Mouse (Mus musculus) testis, postnatal 10 days (tissue): ENCODE data around the gene Tasp1.
"Not testable (repeated sequence)": the region's sequence is repeated elsewhere in the genome, so short reads cannot be mapped to it uniquely, and the experiment has no call there.

ENCODE experiments used
- DNase-seq: peaks from one replicate; pipeline ENCODE4 v3.0.0; 2021; ENCODE audit warnings: low spot score

Tasp1 gene

DNA sequence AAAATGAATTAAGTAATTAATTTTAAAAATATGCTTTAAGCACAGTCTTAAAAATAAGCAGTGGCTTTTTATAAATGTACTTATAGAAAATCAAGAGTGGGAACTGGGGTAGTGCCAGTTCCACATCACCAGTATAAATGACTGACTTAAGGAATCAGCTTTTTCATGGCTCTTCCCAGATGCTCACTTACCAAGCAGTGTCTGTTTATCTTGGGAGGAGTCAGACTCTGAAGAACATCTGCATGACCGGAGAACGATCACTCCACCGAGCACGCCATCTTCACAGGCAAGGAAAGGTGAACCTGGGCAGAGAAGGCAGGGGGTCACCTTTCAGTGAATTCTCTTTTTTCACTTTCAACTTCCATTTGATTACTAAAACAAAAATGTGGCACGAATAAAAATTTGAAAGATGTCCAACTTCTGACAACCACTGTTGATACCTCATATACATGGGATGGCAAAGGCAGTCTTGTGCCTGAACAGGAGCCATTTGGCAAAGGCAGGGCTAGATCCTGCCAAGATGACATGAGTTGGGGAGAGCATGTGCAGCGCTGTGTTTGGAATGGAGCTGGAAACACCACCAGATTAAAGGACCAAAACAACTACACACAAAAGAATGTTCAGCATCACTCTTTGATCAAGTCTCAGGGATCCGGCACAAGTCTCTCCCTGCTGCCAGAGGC lies 182.9 kb downstream of the Tasp1 start:
- no peak for DNase-seq

DNA sequence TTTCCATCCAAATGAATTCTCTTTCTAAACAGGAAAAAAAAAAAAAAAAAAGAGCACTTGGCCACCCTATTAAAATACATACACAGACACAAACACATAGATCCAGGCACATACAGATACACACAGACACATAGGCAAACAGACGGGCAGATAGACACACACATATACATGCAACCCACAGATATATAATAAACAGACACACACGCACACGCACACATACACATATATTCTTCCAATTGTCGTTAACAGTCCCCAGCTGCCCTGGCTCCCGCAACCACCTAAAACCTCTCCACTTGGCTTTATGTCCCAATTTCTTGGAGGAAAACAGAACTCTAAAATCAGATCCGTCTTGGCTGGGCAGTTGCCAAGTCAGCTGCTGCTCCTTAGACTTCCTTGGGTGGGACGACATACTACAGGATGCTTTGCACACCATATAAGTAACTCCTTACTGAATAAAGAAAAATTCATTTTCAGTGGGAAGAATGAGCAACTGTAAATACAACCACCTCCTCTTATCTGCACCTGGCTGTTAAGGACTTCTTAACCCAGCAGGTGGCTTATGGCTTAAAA lies 188.5 kb downstream of the Tasp1 start:
- DNase-seq, result no peak

DNA sequence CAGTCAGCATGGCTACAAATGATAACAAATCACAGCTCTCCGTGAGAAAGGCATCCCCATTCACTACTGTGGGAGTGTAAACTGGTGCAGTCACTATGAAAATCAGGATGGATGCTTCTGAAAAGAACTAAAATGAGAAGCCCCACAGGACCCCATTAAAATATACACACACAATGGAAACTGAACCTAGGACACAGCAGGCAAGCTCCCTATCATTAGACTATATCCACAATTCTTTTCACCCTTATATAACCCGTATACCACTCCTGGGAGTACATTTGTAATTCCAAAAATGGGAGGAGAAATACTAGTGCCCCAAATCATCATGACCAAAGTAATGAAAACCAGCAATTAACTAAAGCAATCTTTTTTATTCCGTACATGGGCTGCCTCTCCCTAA lies 190.7 kb downstream of the Tasp1 start:
- DNase-seq, result no peak

DNA sequence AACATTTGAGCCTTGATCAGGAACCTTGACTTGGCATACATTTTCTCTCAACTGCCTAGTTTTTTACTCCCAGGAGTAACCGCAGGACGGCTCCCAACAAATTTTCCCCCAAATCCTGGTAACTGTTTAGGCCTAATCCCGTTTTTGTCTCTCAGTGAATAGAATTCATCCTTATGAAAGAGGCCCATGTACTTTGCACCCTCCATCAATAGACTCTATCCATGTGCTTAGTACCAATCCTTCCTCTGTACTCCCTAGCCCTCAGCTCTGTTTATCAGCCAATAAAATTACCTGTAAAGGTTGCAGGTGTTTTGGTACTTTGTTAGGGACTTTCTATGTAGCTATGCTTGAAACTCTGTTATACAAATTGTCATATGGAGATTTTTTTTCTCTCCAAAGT lies 192.4 kb downstream of the Tasp1 start:
- no peak for DNase-seq

DNA sequence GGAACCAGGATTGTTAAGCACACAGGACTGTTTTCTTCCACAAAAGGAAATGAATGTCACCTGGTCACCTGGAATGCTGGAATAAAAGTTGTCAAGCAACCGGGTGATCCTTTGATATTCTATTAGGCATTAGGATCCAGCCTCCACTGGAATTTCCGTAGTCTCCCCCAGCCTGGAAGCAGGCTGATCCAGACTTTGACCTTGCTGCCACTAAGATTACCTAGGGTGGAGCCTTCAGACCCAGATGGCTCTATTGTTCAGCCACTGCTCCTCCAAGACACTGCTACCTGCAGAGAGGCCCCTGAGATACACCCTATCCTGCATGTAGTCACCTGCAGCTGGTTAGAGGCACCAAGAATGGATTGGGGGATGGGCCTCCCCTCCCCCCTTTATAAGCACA lies 192.8 kb downstream of the Tasp1 start:
- no peak for DNase-seq

DNA sequence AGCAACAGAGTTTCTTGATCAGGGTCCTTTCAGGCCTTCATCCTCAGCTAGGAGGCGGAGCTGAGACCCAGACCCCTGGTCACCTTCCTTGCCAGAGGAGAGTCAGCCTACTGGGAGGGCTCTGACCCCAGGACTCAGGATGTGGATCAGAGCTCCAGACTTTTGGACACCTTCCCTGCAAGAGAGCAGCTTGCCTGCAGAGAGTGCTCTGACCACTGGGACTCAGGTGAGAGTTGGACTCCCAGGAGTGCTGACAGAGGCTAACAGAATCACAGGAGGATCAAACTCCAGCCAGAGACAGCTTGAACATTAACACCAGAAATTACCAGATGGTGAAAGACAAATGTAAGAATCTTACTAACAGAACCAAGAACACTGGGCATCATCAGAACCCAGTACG lies 197.5 kb downstream of the Tasp1 start:
- DNase-seq, result not testable (repeated sequence)

DNA sequence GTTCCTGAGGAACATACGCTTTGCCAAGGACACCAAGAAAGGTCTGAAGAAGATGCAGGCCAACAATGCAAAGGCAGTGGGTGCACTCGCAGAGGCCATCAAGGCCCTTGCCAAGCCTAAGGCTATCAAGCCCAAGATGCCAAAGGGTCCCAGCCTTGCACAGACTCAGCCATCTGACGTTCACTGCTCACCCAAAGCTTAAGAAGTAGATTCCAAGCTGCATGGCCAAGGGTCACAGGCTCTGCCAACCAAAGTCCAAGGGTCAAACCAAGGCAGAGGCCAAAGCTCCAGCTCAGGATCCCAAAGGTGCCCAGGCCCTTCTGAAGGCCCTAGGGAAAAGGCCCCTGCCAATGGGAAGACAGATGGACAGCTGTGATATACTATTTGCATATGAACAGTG lies 203.2 kb downstream of the Tasp1 start:
- not testable (repeated sequence) for DNase-seq

DNA sequence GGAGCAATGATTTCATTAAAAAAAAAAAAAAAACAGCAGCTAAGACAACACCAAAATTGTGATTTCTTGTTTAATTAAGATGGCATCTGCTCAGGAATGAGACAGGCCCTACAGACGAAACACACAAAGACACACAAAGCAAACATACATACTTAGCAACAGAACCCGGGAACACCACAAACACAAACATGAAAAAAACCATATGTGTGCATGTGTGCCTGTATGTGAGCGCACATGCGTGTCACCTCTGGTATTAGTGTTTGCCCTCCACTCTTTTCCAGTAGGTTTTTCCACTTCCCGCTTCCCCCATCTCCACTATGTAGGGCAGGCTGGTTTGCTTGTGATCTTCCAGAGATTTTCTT lies 206.5 kb downstream of the Tasp1 start:
- no peak for DNase-seq

DNA sequence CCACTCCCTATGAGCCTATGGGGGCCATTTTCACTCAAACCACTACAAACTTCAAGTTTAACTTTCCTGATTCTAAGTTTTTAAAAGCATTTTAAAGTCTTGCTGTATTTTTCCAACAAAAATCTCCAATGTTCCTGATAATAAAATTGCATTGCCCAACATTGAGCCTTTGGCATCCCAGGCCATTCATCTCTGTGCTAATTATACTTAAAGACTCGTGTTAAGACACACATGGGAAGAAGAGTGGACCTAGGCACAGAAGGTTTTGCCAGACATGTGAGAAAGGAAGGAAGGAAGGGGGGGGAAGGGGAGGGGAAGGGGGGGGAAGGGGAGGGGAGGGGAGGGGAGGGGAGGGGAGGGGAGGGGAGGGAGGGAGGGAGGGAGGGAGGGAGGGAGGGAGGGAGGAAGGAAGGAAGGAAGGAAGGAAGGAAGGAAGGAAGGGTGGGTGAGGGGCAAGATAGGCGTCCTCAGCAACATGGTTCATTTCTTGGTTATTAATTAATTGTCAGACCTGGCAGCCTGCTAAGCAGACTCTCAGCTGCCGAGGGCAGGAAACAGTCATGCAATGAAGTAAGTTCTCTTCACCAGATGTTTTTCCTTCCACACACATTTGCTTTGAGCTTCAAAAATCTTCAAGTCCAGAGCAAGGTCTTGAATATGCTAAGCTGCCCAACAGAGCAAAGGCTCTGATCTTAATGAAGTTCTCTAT lies 207.0 kb downstream of the Tasp1 start:
- DNase-seq, result no peak

DNA sequence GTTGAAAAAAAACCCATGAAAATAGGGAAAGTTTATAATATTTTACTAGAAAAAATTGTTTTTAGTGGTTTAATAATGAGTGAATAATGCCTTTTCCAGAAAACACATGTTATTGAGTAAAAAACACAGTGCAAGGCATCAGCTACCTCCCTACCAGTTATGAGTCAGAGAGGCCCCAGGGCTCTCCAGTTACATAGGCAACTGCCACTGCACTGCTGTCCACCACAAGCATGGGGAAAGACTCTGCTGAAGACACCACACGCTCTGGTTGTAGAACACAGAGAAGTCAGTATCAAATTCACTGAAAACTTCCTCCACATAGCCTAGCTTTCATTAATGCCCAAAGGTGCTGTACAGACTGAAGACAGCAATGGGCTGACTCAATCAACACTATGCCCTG lies 217.0 kb downstream of the Tasp1 start:
- no peak for DNase-seq

DNA sequence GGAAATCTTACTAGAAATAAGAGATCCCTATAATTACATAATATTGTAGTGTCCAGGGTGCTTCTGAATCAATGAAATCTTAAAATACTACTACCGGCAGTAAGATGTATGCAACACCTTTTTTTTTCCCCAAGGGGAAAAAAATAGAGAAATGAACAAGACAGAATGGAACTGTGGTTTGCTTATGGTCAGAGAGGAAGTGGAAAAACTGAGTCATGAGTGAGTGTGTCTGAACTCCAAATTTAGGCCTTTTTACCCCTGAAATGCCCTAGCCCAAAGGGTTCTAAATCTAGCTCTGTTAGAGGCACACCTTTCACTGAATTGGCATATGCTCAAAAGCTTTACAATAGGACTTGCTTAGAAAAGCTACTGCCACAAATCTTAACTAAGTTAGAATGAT lies 225.2 kb downstream of the Tasp1 start:
- DNase-seq, result no peak

DNA sequence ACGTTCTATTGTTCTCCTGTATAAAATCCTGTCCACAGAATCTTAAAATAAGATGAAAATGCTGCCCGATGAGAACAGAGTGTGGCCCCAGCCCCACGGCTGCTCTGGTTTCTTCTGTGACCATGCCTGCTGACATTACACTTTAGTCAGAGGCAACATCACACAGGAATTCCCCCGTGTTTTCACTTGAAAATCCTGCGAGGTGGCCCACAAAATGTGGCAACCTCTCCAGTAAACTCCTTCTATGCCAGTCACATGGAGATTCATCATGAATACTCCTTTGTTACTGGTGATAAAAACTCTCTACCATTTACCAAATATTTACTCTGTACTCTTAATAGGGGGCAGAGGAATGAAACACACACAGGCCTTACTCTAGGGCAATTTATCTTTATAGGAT lies 225.7 kb downstream of the Tasp1 start:
- DNase-seq, result no peak

DNA sequence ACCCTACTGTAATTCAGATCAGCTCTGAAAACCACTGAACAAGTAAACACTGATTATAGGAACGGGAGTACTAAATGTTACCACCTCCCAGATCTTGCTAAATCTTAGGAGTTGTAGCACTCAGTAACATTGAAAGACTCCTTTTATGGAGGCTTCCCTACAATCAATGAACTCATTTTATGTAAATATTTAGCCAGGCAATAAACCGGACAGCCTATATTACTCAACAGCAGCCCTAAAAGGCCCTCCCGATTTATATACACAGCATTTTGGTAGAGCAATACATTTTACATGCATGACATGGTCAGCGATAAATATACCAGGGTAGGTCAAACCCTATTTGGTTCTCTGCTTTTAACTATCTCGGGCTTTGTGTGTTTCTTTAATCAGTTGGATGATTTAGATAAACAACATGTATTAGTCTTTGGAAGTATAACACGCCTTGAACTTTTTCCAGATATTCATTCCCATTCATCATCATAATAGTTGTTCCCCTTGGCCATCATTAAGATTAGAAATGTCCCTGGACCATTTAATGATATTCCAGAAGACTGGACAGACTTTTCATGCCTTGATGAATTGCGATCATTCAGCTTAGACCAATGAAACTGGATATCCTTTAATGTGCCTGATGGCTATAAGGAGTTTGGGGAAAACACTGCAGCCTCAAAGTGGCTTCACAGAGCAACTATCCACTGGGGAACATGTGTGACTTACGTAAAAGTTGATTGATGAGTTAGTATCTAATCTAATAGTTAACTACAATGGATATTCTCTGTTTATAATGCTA lies 244.8 kb downstream of the Tasp1 start:
- no peak for DNase-seq

DNA sequence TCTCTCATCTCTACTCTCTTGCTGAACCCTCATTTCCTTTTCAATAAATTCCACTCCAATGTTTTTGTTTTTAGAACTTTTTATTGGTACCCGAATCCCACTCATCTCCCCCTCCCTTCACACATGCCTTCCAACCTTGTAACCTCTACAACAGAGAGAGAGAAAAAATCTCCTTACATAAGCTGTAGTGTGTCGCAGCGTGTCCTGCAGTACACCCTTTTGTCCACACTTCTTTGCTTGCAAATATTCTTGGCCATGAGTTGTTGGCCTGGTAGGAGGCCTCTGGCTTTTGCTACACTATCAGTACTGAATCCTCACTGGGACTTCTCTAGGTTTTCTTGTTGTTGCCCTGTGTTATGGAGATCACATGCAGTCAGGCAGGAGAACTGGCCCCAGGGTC lies 249.3 kb downstream of the Tasp1 start:
- DNase-seq, result no peak

DNA sequence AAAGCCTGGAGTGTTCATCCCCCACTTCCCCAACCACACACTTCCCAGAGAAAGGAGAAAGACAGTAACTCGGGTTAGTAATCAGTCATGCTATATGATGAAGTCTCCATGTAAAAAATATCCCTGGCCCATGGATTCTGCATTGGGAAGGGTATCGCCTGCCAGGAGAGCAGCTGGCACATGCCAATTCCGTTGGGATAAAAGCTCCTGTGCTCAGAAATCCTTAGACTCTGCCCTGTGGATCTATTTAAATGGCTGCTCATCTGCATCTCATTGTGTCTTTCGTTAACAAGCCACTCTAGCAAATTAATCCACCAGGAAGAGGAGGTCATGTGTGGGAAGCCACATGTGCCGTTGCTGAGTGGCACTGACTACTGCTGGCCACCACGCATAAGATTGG lies 258.7 kb downstream of the Tasp1 start:
- DNase-seq, result no peak

DNA sequence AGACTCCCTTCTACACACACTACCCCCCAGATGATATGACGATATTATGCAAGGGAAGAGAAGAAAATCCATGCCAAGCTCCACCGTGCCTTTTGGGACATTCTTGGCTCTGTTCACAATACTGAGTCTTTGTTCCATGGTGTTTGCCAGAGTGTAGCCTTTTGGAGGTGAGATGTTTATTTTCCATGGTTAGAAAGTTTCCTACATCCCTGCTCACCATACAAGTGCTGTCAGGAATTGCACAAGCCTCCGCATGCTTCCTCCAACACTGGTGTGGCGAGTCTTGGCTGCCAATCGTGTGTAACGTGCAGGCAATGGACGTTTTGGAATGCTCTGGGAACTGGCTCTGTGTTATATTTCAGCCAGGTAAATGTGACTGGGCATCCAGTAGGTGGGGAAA lies 262.6 kb downstream of the Tasp1 start:
- no peak for DNase-seq

DNA sequence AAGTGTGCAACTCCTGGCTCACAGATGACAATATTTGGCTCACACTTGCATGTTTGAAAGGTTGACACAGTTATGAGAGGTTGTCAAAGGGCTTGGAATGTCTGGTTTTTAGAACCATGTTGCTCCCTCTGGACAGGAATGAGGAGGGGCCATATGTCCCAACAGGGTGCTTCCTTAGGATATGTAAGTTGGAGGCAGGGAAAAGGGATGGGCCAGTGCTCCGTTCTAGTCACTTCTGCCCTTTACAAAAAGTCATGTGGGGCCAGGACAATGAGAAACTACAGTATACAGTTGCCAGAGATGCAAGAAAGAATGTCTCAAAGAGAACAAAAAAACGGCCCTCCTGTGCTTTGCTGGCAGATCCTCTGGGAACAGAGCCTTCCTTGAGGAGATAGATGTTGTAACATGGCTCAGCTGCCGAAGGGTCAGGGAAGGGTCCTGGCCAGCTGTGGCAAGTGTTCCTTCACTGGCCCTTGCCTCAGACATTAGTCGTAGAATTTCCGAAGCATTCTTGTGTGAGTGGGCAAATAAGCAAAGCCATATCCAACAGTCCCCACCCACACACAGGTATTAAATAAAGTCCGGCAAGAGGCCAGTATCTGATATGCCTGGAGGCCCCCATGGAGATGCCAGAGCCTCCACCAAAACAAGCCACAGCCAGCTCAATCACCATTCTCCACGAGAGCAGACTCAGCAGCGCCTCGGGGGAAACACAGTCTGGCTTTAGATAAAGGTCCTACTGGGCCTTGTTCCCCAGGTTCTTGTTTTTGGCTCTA lies 274.1 kb downstream of the Tasp1 start:
- no peak for DNase-seq

DNA sequence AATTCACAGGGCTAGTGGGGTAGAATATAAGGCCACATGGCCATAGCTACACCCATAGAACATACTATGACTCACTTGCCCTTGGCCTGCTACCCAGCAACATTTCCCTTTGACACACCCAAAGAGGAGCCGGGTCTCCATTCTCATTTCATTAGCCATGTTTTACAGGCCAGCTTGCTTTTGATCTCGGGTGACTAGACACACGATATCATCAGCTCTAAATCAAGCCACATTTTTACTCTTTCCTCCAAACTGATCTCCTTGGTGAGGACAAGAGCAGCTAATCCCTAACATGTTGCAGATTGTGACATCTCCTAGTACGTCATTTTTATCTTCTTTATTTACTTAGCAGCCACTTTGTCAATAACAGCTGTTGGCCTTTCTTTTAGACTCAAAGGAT lies 277.9 kb downstream of the Tasp1 start:
- DNase-seq, result no peak

DNA sequence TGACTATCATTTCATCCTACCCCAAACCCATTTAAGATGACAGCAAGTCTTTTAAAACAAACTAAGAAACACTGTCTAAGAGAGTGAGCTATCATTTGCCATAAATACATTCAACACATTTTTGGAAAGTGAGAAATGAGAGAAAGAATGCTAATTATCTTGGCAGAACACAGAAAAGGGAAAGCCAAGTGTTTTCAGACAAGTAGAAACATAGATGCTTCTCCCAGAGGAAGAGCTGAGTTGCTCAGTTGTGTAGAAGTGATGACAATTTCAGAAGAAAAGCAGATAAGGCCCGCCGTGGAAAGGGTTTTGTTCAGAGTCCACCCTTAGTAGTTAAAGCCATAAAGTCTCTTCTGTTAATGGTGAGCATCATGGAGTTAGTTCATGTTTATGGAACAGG lies 281.7 kb downstream of the Tasp1 start:
- DNase-seq, result no peak

DNA sequence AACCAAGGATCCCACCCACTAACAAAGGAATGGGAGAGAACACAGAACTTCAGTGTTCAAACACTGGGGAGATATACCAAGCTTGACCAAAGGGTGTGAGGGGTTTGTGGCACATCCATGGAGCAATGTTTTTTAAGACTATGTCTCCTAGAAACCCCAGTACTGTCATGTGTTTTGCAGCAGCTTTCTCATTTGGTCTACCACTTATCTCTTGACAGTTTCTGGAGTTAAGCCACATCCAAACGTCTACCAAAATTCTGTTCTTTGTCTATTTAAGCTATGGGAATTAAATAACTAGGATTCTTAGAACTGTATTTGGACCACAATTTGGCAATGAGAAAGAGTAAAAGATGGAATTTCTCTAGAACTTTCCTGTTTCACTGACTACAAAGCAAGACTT lies 282.1 kb downstream of the Tasp1 start:
- no peak for DNase-seq
